Mouse (Mus musculus) thymus, adult 2 months (tissue): ENCODE data around the gene Clcn2. TPM values are rescaled to one million over a fixed set of nuclear protein-coding genes. Genes with fewer than 3 reads are reported as not detected.

Experiments used
- DNase-seq: peaks from one replicate; pipeline ENCODE4 v3.0.0; 2021
- H3K27ac ChIP-seq: fragments of 200-500 bp; 2 replicates; pipeline ENCODE4 v1.5.1; 2012; ENCODE audit warnings: low read length, control low read depth; ENCODE audit not compliant: control insufficient read depth, insufficient read depth
- H3K27me3 ChIP-seq: fragments of 200-500 bp; 2 replicates; pipeline ENCODE4 v1.6.1; 2012; ENCODE audit warnings: mild to moderate bottlenecking, low read length, moderate library complexity, mixed read lengths; ENCODE audit not compliant: control insufficient read depth, insufficient read depth
- H3K36me3 ChIP-seq: fragments of 200-500 bp; 2 replicates; pipeline ENCODE4 v1.6.1; 2012; ENCODE audit warnings: mild to moderate bottlenecking, low read length, moderate library complexity; ENCODE audit not compliant: control insufficient read depth, insufficient read depth
- H3K4me1 ChIP-seq: fragments of 200-500 bp; replicated peaks from 2 replicates; pipeline ENCODE4 v1.6.1; 2012; ENCODE audit warnings: low read length; ENCODE audit not compliant: control insufficient read depth, insufficient read depth
- H3K4me3 ChIP-seq: fragments of 200-500 bp; 2 replicates; pipeline ENCODE4 v1.5.1; 2012; ENCODE audit warnings: mild to moderate bottlenecking, low read length, control low read depth, moderate library complexity; ENCODE audit not compliant: control insufficient read depth, insufficient read depth
- CTCF ChIP-seq: fragments of 200-500 bp; IDR thresholded peaks from 2 replicates; pipeline ENCODE4 v1.5.1; 2012; ENCODE audit warnings: mild to moderate bottlenecking, control low read depth, low read length, moderate library complexity, borderline replicate concordance; ENCODE audit not compliant: control insufficient read depth, poor library complexity, insufficient read depth; ENCODE audit errors: extremely low read depth
- POLR2A ChIP-seq: fragments of 200-500 bp; IDR thresholded peaks from 2 replicates; pipeline ENCODE4 v1.6.1; 2012; ENCODE audit warnings: mild to moderate bottlenecking, low read length, control low read depth, moderate library complexity; ENCODE audit not compliant: control insufficient read depth, poor library complexity, insufficient read depth; ENCODE audit errors: extremely low read depth
- WGBS: fragments of 180-500 bp; shearing (Covaris S2); methylation state at CpG from one replicate; pipeline ENCODE4 v1.1.7; 2018; 5-methylcytosine and 5-hydroxymethylcytosine counted together
- polyA plus RNA-seq: library from polyadenylated mRNA; depleted of rRNA; stranded (reverse); fragments of >200 nt; gene quantifications from 2 replicates; pipeline ENCODE4 v1.2.3, GENCODE M21; 2012

Clcn2 gene
- polyA plus RNA-seq, 1 experiment: 42.1 TPM

GRCm38 (mm10) chr16:20695622-20696323 is 21.8 kb downstream of the Clcn2 start:
- DNase-seq: peak; percentile 20
- WGBS: 6% methylated on average over 46 of the region's 46 CpGs
- Histone ChIP-seq H3K27ac (no peak overlapping the region), H3K27me3 (no peaks in the 10 kb centered on the region; the same call in 1 of the 2 replicates), H3K4me1 (peaks cover 14% of the 10 kb centered on the region), H3K36me3 (no peaks in the 10 kb centered on the region), H3K4me3 (peak overlapping the region; percentile 4)
- TF ChIP-seq CTCF (no peak), POLR2A (no peak)

GRCm38 (mm10) chr16:20694781-20695180 is 22.8 kb downstream of the Clcn2 start:
- TF ChIP-seq CTCF (no peak), POLR2A (no peak)
- 69% methylated on average over 8 of the region's 8 CpGs for WGBS
- Histone ChIP-seq H3K27ac (no peak overlapping the region), H3K36me3 (peaks cover 7% of the 10 kb centered on the region), H3K4me3 (no peak overlapping the region), H3K27me3 (no peaks in the 10 kb centered on the region; the same call in 1 of the 2 replicates), H3K4me1 (peaks cover 14% of the 10 kb centered on the region)
- DNase-seq: no peak

- H3K36me3 ChIP-seq: peaks cover 22% of the 10 kb centered on the region
- no peaks in the 10 kb centered on the region; the same call in 1 of the 2 replicates for H3K27me3 ChIP-seq
- no peak within 1 kb of the TSS for H3K27ac ChIP-seq
- TF ChIP-seq CTCF (no peak), POLR2A (no peak)
- peaks cover 14% of the 10 kb centered on the region for H3K4me1 ChIP-seq
- H3K4me3 ChIP-seq: peak within 1 kb of the TSS; percentile 53
- 3% methylated on average over 37 of the region's 37 CpGs for WGBS
- peak; percentile 85 for DNase-seq
These were observed 24.3 kb downstream of the Clcn2 start, which contains the start of gene Fam131a for GRCm38 (mm10) chr16:20693111-20693701. Fam131a (plus strand) TSS chr16:20693241.

- DNase-seq: no peak
- Histone ChIP-seq H3K27me3 (no peaks in the 10 kb centered on the region; the same call in 1 of the 2 replicates), H3K27ac (no peak overlapping the region), H3K4me1 (peaks cover 14% of the 10 kb centered on the region), H3K36me3 (peaks cover 30% of the 10 kb centered on the region), H3K4me3 (no peak overlapping the region)
- WGBS: 86% methylated on average over 16 of the region's 16 CpGs
- no peak for TF ChIP-seq POLR2A
- no peak for TF ChIP-seq CTCF
These were observed 25.1 kb downstream of the Clcn2 start for GRCm38 (mm10) chr16:20692241-20692965.

- peaks cover 38% of the 10 kb centered on the region for H3K36me3 ChIP-seq
- 90% methylated on average over 1 of the region's 1 CpGs for WGBS
- TF ChIP-seq POLR2A (no peak), CTCF (no peak)
These were observed 25.9 kb downstream of the Clcn2 start for GRCm38 (mm10) chr16:20691617-20692016.

GRCm38 (mm10) chr16:20690774-20691173 is 26.8 kb downstream of the Clcn2 start:
- no peak overlapping the region for H3K27ac ChIP-seq
- DNase-seq: no peak
- H3K27me3 ChIP-seq: no peaks in the 10 kb centered on the region; the same call in 1 of the 2 replicates
- H3K4me1 ChIP-seq: peaks cover 10% of the 10 kb centered on the region
- no peak overlapping the region for H3K4me3 ChIP-seq
- TF ChIP-seq POLR2A (no peak), CTCF (no peak)
- WGBS: 73% methylated on average over 3 of the region's 3 CpGs
- H3K36me3 ChIP-seq: peaks cover 47% of the 10 kb centered on the region

More at GRCm38 (mm10) chr16:20691617-20692016, 25.9 kb downstream of the Clcn2 start:
- Histone ChIP-seq H3K27ac (no peak overlapping the region), H3K4me3 (no peak overlapping the region), H3K4me1 (peaks cover 14% of the 10 kb centered on the region), H3K27me3 (no peaks in the 10 kb centered on the region; the same call in 1 of the 2 replicates)
- DNase-seq: no peak
